Mouse (Mus musculus) G1E (cell line): Measurements from ENCODE around the gene Prss44. TPM values are rescaled to one million over a fixed set of nuclear protein-coding genes. Genes with fewer than 3 reads are reported as not detected.
A peak's percentile ranks its signal among the peaks of the same experiment; 100 is the strongest.
"Not testable (repeated sequence)": the region's sequence is repeated elsewhere in the genome, so short reads cannot be mapped to it uniquely, and the experiment has no call there.

Experiments
- ATAC-seq: 2 replicates; pipeline ENCODE4 v1.8.0; 2016; ENCODE audit warnings: mild to moderate bottlenecking; ENCODE audit not compliant: insufficient number of reproducible peaks, poor library complexity, low FRiP score, severe bottlenecking; ENCODE audit errors: extremely low read depth
- DNase-seq: peaks from one replicate; pipeline ENCODE4 v3.0.0; 2012; ENCODE audit warnings: low spot score
- H3K27me3 ChIP-seq: 2 replicates; pipeline ENCODE4 v1.6.1; 2012; ENCODE audit warnings: mild to moderate bottlenecking, low read length, inconsistent platforms; ENCODE audit not compliant: insufficient read depth
- H3K36me3 ChIP-seq: replicated peaks from 2 replicates; pipeline ENCODE3; 2012; ENCODE audit warnings: mild to moderate bottlenecking, inconsistent platforms
- H3K4me1 ChIP-seq: 2 replicates; pipeline ENCODE4 v1.6.1; 2012; ENCODE audit warnings: low read depth, low read length, inconsistent platforms, mixed read lengths; ENCODE audit not compliant: insufficient read depth
- H3K4me3 ChIP-seq: 2 replicates; pipeline ENCODE4 v1.5.1; 2012; ENCODE audit warnings: low read depth, mild to moderate bottlenecking, inconsistent platforms, low read length, moderate library complexity, mixed read lengths
- H3K9me3 ChIP-seq: replicated peaks from 2 replicates; pipeline ENCODE4 v1.6.1; 2012; ENCODE audit warnings: inconsistent platforms
- CTCF ChIP-seq: IDR thresholded peaks from 2 replicates; pipeline ENCODE4 v1.5.1; 2012; ENCODE audit warnings: low read depth, low read length, inconsistent platforms, mixed read lengths
- GATA1 ChIP-seq: IDR thresholded peaks from 2 replicates; pipeline ENCODE4 v1.6.1; 2012; ENCODE audit warnings: borderline replicate concordance, low read length, inconsistent platforms, mixed read lengths
- GATA2 ChIP-seq: IDR thresholded peaks from 2 replicates; pipeline ENCODE4 v1.6.1; 2012; ENCODE audit warnings: low read depth, low read length, inconsistent platforms, borderline replicate concordance
- POLR2AphosphoS5 ChIP-seq: IDR thresholded peaks from 2 replicates; pipeline ENCODE4 v1.6.1; 2012; ENCODE audit warnings: low read depth, low read length, inconsistent platforms; ENCODE audit not compliant: insufficient replicate concordance
- TAL1 ChIP-seq: conservative IDR thresholded peaks from 2 replicates; pipeline ENCODE4 v1.6.1; 2012; ENCODE audit warnings: low read depth, low read length, inconsistent platforms, mixed read lengths
- polyA plus RNA-seq: library from polyadenylated mRNA; stranded (reverse); fragments of >175 nt; gene quantifications from 2 replicates; pipeline ENCODE4 v1.2.3, GENCODE M21; 2012
- total RNA-seq, 2 experiments: library from RNA; stranded (forward) in 1 of 2; stranded (reverse) in 1 of 2; fragments of 200-1000 nt in 1 of 2; fragments of >200 nt in 1 of 2; fragmentation: Nextera tagmentation in 1 of 2; gene quantifications; 2 replicates each; pipeline ENCODE4 v1.2.3; 2014 to 2017

The Prss44 gene
- total and polyA plus RNA-seq, 3 experiments, result 0.27 TPM; not detected in 2

DNA sequence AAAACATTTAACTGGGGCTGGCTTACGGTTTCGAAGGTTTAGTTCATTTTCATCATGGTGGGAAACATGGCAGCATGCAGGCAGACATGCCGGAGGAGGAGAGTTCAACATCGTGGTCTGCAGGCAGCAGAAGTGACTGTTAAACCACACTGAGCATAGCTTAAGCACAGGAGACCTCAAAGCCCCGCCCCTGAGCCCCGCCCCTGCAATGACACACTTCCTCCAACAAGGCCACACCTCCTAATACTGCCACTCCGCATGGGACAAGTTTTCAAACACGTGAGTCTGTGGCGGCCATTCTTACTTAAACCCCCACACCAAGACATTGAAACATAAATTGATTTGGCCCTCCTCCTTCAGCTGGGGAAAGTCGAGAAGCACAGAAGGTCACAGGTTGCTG lies 16.8 kb upstream of the Prss44 start:
- TF ChIP-seq GATA1, result no peak
- no peak for TF ChIP-seq CTCF
- no peak for TF ChIP-seq TAL1
- no peak for TF ChIP-seq POLR2AphosphoS5
- TF ChIP-seq GATA2, result no peak
- Histone ChIP-seq H3K27me3 (no peaks in the 10 kb centered on the region), H3K9me3 (no peaks in the 10 kb centered on the region), H3K4me3 (peak overlapping the region; percentile 7; the same call in 1 of the 2 replicates), H3K36me3 (peaks cover 6% of the 10 kb centered on the region), H3K4me1 (peaks cover 4% of the 10 kb centered on the region; the same call in 1 of the 2 replicates)
- peak; percentile 16 for DNase-seq
- no peak for ATAC-seq

DNA sequence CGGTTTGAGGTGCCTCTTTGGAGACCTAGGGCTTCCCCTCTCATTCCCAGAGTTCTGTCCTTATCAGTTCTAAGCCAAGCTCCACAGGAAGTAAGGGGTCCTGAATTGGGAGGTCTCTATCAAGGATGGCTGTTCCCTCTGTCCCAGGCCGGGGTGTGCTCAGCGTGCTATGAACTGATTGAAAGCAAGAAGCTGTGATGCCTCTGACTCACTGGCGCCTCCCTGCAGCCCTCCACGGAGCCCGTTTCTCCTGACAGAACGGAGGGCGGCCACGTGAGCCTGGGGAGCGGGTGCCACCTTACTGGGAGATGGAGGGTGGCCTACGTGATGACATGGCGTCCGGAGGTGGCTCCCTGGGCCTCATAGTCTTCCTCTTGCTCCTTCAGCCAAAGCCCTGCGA lies 15.9 kb upstream of the Prss44 start, which contains the start of gene Prss42:
TSS of gene Prss42 (plus strand) at position 301 of the 400 bp plus-strand sequence.
- H3K4me1 ChIP-seq, result peaks cover 4% of the 10 kb centered on the region; the same call in 1 of the 2 replicates
- H3K4me3 ChIP-seq, result peak within 1 kb of the TSS; percentile 21; the same call in 1 of the 2 replicates
- peaks cover 7% of the 10 kb centered on the region for H3K36me3 ChIP-seq
- ATAC-seq (no peak), DNase-seq (no peak)
- no peaks in the 10 kb centered on the region for H3K27me3 ChIP-seq
- TF ChIP-seq GATA2, result no peak
- no peak for TF ChIP-seq GATA1
- no peak for TF ChIP-seq POLR2AphosphoS5
- no peak for TF ChIP-seq TAL1
- TF ChIP-seq CTCF, result no peak
- H3K9me3 ChIP-seq, result no peaks in the 10 kb centered on the region

- Histone ChIP-seq H3K4me3 (no peak overlapping the region), H3K27me3 (no peaks in the 10 kb centered on the region), H3K4me1 (0 out of 2 replicates have a peak, but pooled peaks cover 7% of the 10 kb centered on the region), H3K9me3 (no peaks in the 10 kb centered on the region), H3K36me3 (peaks cover 4% of the 10 kb centered on the region)
- TF ChIP-seq CTCF (no peak), TAL1 (no peak)
- ATAC-seq, result no peak
- DNase-seq, result no peak
Observed at GRCm38 (mm10) chr9:110800834-110801479, 12.8 kb upstream of the Prss44 start.

GRCm38 (mm10) chr9:110803294-110803693 lies 10.5 kb upstream of the Prss44 start:
- 0 out of 2 replicates have a peak, but pooled peaks cover 3% of the 10 kb centered on the region for H3K4me1 ChIP-seq
- peaks cover 4% of the 10 kb centered on the region for H3K36me3 ChIP-seq
- TF ChIP-seq GATA1 (no peak), TAL1 (no peak), POLR2AphosphoS5 (no peak)
- no peak for ATAC-seq
- DNase-seq, result no peak
- H3K9me3 ChIP-seq, result no peaks in the 10 kb centered on the region
- no peak overlapping the region for H3K4me3 ChIP-seq
- no peaks in the 10 kb centered on the region for H3K27me3 ChIP-seq

DNA sequence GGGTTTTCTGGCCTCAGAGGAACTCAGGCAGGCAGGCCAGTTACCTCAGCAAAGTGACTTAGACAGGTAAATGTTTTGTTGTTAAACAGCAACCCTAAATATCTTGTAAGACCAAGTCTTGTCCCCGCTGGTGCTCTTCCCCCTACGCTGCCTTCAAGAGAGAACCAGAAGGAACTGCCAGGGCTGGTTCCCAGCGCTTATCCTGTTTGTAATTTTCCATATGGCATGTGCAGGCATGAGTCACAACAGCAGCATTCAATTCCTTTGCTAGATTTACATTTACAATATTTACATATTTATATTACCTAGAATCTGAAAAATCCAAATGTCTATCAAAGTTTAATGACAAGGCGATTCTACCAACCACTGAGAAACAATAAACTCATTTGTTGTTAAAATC lies 3.7 kb upstream of the Prss44 start:
- Histone ChIP-seq H3K4me3 (no peak overlapping the region), H3K36me3 (no peaks in the 10 kb centered on the region), H3K4me1 (peaks cover 4% of the 10 kb centered on the region), H3K9me3 (no peaks in the 10 kb centered on the region), H3K27me3 (peaks cover 2% of the 10 kb centered on the region; the same call in 1 of the 2 replicates)
- ATAC-seq (no peak), DNase-seq (no peak)
- TF ChIP-seq TAL1 (no peak), GATA2 (no peak)

DNA sequence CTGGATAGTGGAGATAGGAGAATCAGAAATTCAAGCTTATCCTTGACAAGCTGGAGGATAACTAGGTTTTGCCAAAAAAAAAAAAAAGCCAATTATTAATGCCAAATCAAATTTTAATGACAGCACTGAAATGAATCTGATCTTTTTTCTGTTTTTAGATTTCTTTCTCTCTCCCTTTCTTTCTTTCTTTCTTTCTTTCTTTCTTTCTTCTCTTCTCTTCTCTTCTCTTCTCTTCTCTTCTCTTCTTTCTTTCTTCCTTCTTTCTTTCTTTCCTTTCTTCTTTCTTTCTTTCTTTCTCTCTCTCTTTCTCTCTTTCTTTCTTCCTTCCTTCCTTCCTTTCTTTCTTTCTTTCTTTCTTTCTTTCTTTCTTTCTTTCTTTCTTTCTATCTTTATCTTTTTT lies 6.8 kb downstream of the Prss44 start:
- not testable (repeated sequence) for H3K9me3 ChIP-seq, H3K4me3 ChIP-seq, H3K36me3 ChIP-seq, DNase-seq, ATAC-seq, H3K4me1 ChIP-seq
- H3K27me3 ChIP-seq, result peaks cover 18% of the 10 kb centered on the region; the same call in 1 of the 2 replicates

GRCm38 (mm10) chr9:110821436-110821835 lies 7.6 kb downstream of the Prss44 start:
- Histone ChIP-seq H3K9me3 (no peaks in the 10 kb centered on the region), H3K4me3 (no peak overlapping the region), H3K27me3 (peaks cover 18% of the 10 kb centered on the region; the same call in 1 of the 2 replicates), H3K4me1 (no peaks in the 10 kb centered on the region), H3K36me3 (no peaks in the 10 kb centered on the region)
- DNase-seq (no peak), ATAC-seq (no peak)
- TF ChIP-seq GATA1, result no peak
- no peak for TF ChIP-seq GATA2
- no peak for TF ChIP-seq CTCF
- no peak for TF ChIP-seq TAL1
- TF ChIP-seq POLR2AphosphoS5, result no peak
